Mouse (Mus musculus): ENCODE data around the gene Upp2. TPM values are rescaled to one million over a fixed set of nuclear protein-coding genes. Genes with fewer than 3 reads are reported as not detected.

Upp2 gene
- polyA plus RNA-seq, 1 experiment from 2014 or later, result 7.5 TPM

DNA sequence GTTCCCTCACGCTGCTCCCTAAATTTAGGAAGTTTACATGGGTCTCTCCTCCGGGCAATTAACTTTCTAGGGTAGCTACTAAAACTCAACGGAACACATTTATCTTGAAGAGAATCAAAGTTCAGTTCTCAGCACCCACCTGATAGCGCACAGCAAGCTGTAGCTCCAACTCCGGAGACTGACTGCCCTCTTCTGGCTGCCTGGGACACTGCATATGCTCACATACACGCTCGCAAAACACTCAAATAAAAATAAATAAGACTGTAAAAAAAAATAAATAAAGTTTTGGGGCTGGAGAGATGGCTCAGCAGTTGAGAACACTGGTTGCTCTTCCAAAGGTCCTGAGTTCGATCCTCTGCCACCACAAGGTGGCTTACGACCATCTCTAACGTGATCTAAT lies 90.8 kb downstream of the Upp2 start:
- Histone ChIP-seq H3K4me3 (no peak overlapping the region), H3K27me3 (no peaks in the 10 kb centered on the region), H3K27ac (no peak overlapping the region), H3K9ac (no peak overlapping the region), H3K4me1 (replicated peaks) (no peaks in the 10 kb centered on the region), H3K36me3 (no peaks in the 10 kb centered on the region), H3K9me3 (replicated peaks) (no peaks in the 10 kb centered on the region), H3K4me2 (no peak overlapping the region)
- 89% methylated on average over 10 of the region's 10 CpGs for WGBS
- ATAC-seq (replicated peaks; ENCODE audit: insufficient number of reproducible peaks, insufficient read depth, low FRiP score, low read depth), result no peak

DNA sequence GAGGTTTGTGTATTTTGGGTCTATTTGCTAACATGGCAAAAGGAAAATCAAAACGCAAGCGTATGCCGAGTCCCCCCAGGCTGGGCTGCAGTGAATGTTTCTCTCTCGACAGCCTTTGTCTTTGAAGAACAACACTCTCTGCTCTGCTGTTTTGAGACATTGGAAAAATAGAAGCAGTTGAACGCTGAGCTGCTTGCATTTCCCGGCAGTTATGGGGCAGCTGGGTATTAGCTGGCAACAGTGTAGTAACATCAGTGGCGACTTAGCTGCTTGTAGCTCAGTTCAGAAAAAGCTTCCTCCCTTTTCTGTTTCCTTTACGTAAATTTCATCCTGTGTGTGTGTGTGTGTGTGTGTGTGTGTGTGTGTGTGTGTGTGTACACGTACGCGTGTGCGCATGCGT lies 93.5 kb downstream of the Upp2 start:
- Histone ChIP-seq H3K27me3 (no peaks in the 10 kb centered on the region), H3K9me3 (replicated peaks) (no peaks in the 10 kb centered on the region), H3K4me2 (no peak overlapping the region), H3K36me3 (no peaks in the 10 kb centered on the region), H3K27ac (no peak overlapping the region), H3K9ac (no peak overlapping the region), H3K4me1 (replicated peaks) (no peaks in the 10 kb centered on the region), H3K4me3 (no peak overlapping the region)
- no peak for ATAC-seq (replicated peaks; ENCODE audit: insufficient number of reproducible peaks, insufficient read depth, low FRiP score, low read depth)
- WGBS, result 63% methylated on average over 13 of the region's 13 CpGs

DNA sequence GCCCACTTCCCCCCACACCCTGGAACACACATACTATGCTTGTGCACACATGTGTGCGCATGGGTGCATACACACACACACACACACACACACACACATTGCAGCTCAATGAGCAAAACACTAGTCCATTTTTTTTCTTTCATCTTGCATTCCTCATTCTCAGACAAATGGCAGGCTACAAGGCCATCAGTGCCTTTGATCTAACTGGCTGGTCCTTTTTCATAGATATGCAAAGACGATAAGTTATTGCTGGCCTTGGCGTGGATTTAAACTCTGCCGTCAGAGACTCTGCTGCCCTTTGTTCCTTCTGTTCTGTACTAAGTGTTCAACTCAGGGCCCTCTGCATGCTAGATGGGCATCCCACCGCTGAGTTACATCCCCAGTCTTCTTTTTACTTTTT lies 94.0 kb downstream of the Upp2 start:
- Histone ChIP-seq H3K4me1 (replicated peaks) (no peaks in the 10 kb centered on the region), H3K9me3 (replicated peaks) (no peaks in the 10 kb centered on the region), H3K27ac (no peak overlapping the region), H3K4me3 (no peak overlapping the region), H3K9ac (no peak overlapping the region), H3K27me3 (no peaks in the 10 kb centered on the region), H3K4me2 (no peak overlapping the region), H3K36me3 (no peaks in the 10 kb centered on the region)
- WGBS, result 80% methylated on average over 5 of the region's 5 CpGs
- ATAC-seq (replicated peaks; ENCODE audit: insufficient number of reproducible peaks, insufficient read depth, low FRiP score, low read depth), result no peak

DNA sequence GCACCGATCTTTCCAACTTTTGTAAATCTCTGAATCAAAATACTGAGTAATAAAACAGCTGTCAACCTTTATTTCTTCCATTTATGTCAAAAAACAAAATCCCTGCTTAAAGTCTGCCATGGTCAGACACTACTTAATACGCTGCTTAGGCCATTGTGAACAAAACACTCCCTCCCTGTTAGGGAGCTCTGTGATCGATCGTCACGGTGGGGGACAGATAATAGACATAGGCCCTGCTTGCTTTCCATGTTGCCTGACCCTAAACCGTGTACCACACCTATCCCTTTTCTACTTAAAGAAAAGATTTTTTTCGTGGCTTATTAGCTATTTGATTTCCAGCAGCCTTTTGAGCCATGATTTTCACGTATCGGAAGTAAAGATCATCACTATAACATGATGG lies 95.6 kb downstream of the Upp2 start:
- 88% methylated on average over 9 of the region's 9 CpGs for WGBS
- Histone ChIP-seq H3K27ac (no peak overlapping the region), H3K4me2 (no peak overlapping the region), H3K9me3 (replicated peaks) (no peaks in the 10 kb centered on the region), H3K4me1 (replicated peaks) (peaks cover 8% of the 10 kb centered on the region), H3K4me3 (no peak overlapping the region), H3K36me3 (no peaks in the 10 kb centered on the region), H3K9ac (no peak overlapping the region), H3K27me3 (no peaks in the 10 kb centered on the region)
- ATAC-seq (replicated peaks; ENCODE audit: insufficient number of reproducible peaks, insufficient read depth, low FRiP score, low read depth), result no peak

GRCm38 (mm10) chr2:58663404-58664120 lies 96.5 kb downstream of the Upp2 start:
- no peak for ATAC-seq (replicated peaks; ENCODE audit: insufficient number of reproducible peaks, insufficient read depth, low FRiP score, low read depth)
- no peak overlapping the region for H3K4me3 ChIP-seq

GRCm38 (mm10) chr2:58665081-58665814 lies 98.2 kb downstream of the Upp2 start:
- Histone ChIP-seq H3K4me3 (no peak overlapping the region), H3K4me2 (no peak overlapping the region), H3K27me3 (no peaks in the 10 kb centered on the region), H3K9ac (no peak overlapping the region), H3K36me3 (no peaks in the 10 kb centered on the region), H3K27ac (no peak overlapping the region), H3K4me1 (replicated peaks) (peaks cover 8% of the 10 kb centered on the region), H3K9me3 (replicated peaks) (no peaks in the 10 kb centered on the region)
- no peak for ATAC-seq (replicated peaks; ENCODE audit: insufficient number of reproducible peaks, insufficient read depth, low FRiP score, low read depth)
- 79% methylated on average over 12 of the region's 12 CpGs for WGBS

More at GRCm38 (mm10) chr2:58663404-58664120, 96.5 kb downstream of the Upp2 start:
- Histone ChIP-seq H3K4me1 (replicated peaks) (peaks cover 8% of the 10 kb centered on the region), H3K27me3 (no peaks in the 10 kb centered on the region), H3K36me3 (no peaks in the 10 kb centered on the region), H3K9me3 (replicated peaks) (no peaks in the 10 kb centered on the region), H3K9ac (no peak overlapping the region), H3K27ac (no peak overlapping the region), H3K4me2 (no peak overlapping the region)
- WGBS, result 77% methylated on average over 7 of the region's 7 CpGs

- 0 out of 2 replicates have a peak overlapping the region, but pooled peaks have one; percentile 5 for H3K4me2 ChIP-seq
- no peaks in the 10 kb centered on the region for H3K27me3 ChIP-seq
- no peak overlapping the region for H3K27ac ChIP-seq
- H3K9me3 ChIP-seq (replicated peaks), result no peaks in the 10 kb centered on the region
- WGBS, result 30% methylated on average over 3 of the region's 3 CpGs
- H3K4me3 ChIP-seq, result no peak overlapping the region
- no peak for ATAC-seq (replicated peaks; ENCODE audit: insufficient number of reproducible peaks, insufficient read depth, low FRiP score, low read depth)
- H3K9ac ChIP-seq, result no peak overlapping the region
- H3K36me3 ChIP-seq, result no peaks in the 10 kb centered on the region
- H3K4me1 ChIP-seq (replicated peaks), result peaks cover 8% of the 10 kb centered on the region
These were observed 100.2 kb downstream of the Upp2 start for GRCm38 (mm10) chr2:58667298-58667697.

DNA sequence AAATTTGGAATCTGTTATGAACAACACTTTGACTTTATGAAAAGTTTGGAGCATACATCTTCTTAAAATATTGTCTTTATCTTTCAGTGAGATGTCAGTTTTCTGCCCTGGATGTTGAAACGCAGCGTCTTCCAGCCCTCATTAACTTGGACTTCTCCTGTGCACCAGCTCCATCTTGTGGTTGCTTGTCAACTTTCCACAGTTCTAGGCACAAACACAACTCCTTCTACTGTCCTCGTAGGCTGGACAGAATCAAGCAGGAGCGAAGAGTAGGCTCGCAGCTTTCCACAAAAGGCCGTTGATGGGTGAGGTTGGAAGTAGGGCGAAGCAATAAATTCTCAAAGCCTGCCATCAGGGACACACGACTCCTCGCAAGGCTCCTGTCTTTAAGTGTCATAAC lies 100.9 kb downstream of the Upp2 start:
- Histone ChIP-seq H3K9ac (no peak overlapping the region), H3K4me2 (0 out of 2 replicates have a peak overlapping the region, but pooled peaks have one; percentile 5), H3K27me3 (no peaks in the 10 kb centered on the region), H3K27ac (no peak overlapping the region), H3K9me3 (replicated peaks) (no peaks in the 10 kb centered on the region), H3K36me3 (no peaks in the 10 kb centered on the region), H3K4me3 (no peak overlapping the region), H3K4me1 (replicated peaks) (peaks cover 8% of the 10 kb centered on the region)
- 40% methylated on average over 9 of the region's 9 CpGs for WGBS
- ATAC-seq (replicated peaks; ENCODE audit: insufficient number of reproducible peaks, insufficient read depth, low FRiP score, low read depth), result no peak

DNA sequence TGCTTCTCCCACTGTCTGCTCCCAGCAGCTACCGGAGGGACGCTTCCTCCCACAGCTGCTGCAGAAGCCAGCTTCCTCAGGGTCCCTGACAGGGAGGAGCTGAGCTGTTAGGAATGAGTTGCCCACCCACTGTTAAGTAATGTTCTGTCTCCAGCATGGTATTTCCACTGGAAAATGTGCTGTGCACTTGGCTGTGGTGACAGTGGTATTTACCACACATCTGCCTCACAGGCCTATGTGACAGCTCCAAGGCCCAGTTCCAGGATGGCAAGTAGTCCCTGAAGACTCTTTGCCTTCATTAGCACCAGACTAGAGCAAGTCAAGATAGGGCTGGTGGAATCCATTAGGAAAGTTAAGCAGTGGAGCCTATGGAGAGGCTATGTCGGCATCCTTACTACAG lies 102.0 kb downstream of the Upp2 start:
- H3K4me2 ChIP-seq, result no peak overlapping the region
- H3K9me3 ChIP-seq (replicated peaks), result no peaks in the 10 kb centered on the region
- no peak overlapping the region for H3K9ac ChIP-seq
- ATAC-seq (replicated peaks; ENCODE audit: insufficient number of reproducible peaks, insufficient read depth, low FRiP score, low read depth), result no peak
- no peak overlapping the region for H3K4me3 ChIP-seq
- WGBS, result 66% methylated on average over 3 of the region's 3 CpGs
- H3K27ac ChIP-seq, result no peak overlapping the region
- H3K4me1 ChIP-seq (replicated peaks), result peaks cover 8% of the 10 kb centered on the region
- no peaks in the 10 kb centered on the region for H3K36me3 ChIP-seq
- H3K27me3 ChIP-seq, result no peaks in the 10 kb centered on the region

DNA sequence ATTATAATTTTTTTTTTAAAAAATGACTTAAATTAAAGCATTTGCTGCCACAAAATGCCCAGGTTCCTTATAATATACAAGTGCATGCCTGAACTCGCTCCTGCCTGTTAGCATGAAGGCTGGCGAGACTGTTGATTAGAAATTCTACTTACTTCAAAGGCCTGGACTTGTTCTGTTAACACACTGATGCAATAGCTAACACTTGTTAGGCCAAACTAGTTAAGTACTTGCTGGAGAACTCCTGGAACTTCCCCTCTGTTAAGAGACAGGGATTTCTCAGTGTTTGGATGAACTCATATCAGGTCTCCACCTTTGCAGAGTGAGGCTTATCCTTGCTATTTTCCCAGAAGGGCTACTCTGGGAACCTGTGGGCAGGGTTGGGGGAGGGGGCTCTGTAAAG lies 105.4 kb downstream of the Upp2 start:
- Histone ChIP-seq H3K4me2 (no peak overlapping the region), H3K27me3 (no peaks in the 10 kb centered on the region), H3K4me1 (replicated peaks) (peaks cover under 1% of the 10 kb centered on the region), H3K4me3 (no peak overlapping the region), H3K27ac (no peak overlapping the region), H3K9ac (no peak overlapping the region), H3K9me3 (replicated peaks) (no peaks in the 10 kb centered on the region), H3K36me3 (no peaks in the 10 kb centered on the region)
- WGBS, result 81% methylated on average over 2 of the region's 2 CpGs
- ATAC-seq (replicated peaks; ENCODE audit: insufficient number of reproducible peaks, insufficient read depth, low FRiP score, low read depth), result no peak

GRCm38 (mm10) chr2:58679968-58680367 lies 112.9 kb downstream of the Upp2 start:
- Histone ChIP-seq H3K36me3 (no peaks in the 10 kb centered on the region), H3K27me3 (no peaks in the 10 kb centered on the region), H3K9me3 (replicated peaks) (no peaks in the 10 kb centered on the region), H3K4me1 (replicated peaks) (no peaks in the 10 kb centered on the region), H3K4me2 (no peak overlapping the region), H3K9ac (no peak overlapping the region), H3K27ac (no peak overlapping the region), H3K4me3 (no peak overlapping the region)
- WGBS, result 82% methylated on average over 12 of the region's 12 CpGs
- no peak for ATAC-seq (replicated peaks; ENCODE audit: insufficient number of reproducible peaks, insufficient read depth, low FRiP score, low read depth)

DNA sequence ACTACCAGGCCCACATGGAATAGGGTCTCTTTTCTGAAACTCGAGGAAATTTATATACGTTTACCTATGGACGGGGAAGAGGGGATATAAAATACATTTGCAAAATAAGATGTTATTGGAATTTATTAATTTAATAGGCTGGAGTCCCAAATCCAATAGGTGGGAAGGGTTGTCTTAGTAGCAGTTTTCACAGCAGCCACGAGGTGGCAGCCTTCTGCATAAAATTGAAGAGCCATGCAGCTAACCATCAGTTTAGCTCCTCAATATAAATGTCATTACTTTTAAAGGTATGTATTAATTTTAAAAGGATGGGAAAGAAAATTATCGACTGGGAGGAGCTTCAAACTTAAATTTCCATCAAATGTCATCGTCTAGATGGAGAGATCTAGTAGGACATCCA lies 113.7 kb downstream of the Upp2 start:
- WGBS, result 24% methylated on average over 6 of the region's 6 CpGs
- H3K4me1 ChIP-seq (replicated peaks), result no peaks in the 10 kb centered on the region
- no peak overlapping the region for H3K27ac ChIP-seq
- no peak overlapping the region for H3K9ac ChIP-seq
- H3K36me3 ChIP-seq, result no peaks in the 10 kb centered on the region
- no peaks in the 10 kb centered on the region for H3K27me3 ChIP-seq
- H3K4me2 ChIP-seq, result no peak overlapping the region
- no peaks in the 10 kb centered on the region for H3K9me3 ChIP-seq (replicated peaks)
- H3K4me3 ChIP-seq, result no peak overlapping the region
- ATAC-seq (replicated peaks; ENCODE audit: insufficient number of reproducible peaks, insufficient read depth, low FRiP score, low read depth), result no peak

Data from heart, embryonic 15.5 days (tissue).